Mouse (Mus musculus) megakaryocyte, embryonic 14.5 days (primary cell): ENCODE data around the gene Farp1.

Experiments
- FLI1 ChIP-seq: IDR thresholded peaks from 2 replicates; pipeline ENCODE4 v1.6.1; 2012; ENCODE audit warnings: low read length, inconsistent platforms, mixed read lengths
- GATA1 ChIP-seq: IDR thresholded peaks from 3 replicates; pipeline ENCODE4 v1.6.1; 2012; ENCODE audit warnings: mixed read lengths, low read length, inconsistent platforms, borderline replicate concordance

GRCm38 (mm10) chr14:121201178-121201577, 166.2 kb downstream of the Farp1 start:
- TF ChIP-seq GATA1 (no peak), FLI1 (no peak)
